Mouse (Mus musculus) liver, adult (tissue): ENCODE data around the gene Gm12258.
"Not testable (repeated sequence)": the region's sequence is repeated elsewhere in the genome, so short reads cannot be mapped to it uniquely, and the experiment has no call there.

Source experiments
- GATA4 ChIP-seq: IDR thresholded peaks from 2 replicates; pipeline ENCODE4 v1.6.1; 2014; ENCODE audit warnings: mild to moderate bottlenecking, low read length; ENCODE audit not compliant: insufficient replicate concordance

Gene Gm12258

DNA sequence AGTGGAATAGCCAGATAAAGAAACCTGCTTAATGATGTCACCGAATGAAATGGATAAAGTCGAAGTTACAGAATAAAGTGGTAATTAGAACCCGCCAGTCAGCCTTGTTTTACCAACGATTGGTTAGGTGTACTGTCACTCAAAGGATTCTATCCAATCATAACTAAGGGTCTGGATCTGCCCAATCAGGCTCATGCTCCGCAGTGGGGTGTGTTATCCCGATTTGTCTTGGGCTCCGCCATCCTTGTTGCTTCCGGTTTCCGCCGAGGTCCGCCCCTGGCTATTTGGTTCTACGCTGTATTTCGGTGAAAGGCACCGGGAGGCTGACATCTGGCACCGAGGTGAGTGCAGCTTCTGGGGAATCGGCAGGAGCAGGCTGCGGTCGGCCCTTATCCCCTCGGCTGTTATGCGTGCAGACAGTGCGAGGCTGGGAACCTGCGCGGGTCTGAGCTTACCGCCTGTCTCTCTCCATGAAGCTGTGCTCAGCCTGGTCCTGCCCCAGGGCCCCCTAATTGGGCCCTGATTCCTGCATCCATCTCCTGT, at the start of gene Gm12258:
Gene Gm12258 (plus strand): TSS at position 240 of the 543 bp plus-strand sequence.
- no peak for TF ChIP-seq GATA4

DNA sequence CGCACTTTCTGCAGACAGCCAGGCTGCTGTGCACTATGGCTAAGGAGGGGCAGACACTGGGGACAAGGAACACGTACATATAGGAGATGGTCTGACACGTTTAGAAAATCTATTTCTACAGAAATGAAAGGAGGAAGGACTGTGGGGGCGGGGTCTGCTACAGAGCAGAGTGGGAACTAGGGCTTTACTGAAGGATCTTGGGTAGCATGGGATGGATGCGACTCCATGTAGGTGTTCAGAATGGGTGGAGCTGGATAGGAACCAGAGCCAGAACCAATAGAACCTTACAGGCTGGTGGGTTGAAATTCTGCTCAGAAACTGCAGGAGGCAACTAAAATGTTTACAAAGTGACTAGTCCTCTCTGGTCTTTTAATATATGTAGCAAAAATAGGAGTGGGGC, 47.2 kb upstream of the Gm12258 start:
- TF ChIP-seq GATA4: no peak

DNA sequence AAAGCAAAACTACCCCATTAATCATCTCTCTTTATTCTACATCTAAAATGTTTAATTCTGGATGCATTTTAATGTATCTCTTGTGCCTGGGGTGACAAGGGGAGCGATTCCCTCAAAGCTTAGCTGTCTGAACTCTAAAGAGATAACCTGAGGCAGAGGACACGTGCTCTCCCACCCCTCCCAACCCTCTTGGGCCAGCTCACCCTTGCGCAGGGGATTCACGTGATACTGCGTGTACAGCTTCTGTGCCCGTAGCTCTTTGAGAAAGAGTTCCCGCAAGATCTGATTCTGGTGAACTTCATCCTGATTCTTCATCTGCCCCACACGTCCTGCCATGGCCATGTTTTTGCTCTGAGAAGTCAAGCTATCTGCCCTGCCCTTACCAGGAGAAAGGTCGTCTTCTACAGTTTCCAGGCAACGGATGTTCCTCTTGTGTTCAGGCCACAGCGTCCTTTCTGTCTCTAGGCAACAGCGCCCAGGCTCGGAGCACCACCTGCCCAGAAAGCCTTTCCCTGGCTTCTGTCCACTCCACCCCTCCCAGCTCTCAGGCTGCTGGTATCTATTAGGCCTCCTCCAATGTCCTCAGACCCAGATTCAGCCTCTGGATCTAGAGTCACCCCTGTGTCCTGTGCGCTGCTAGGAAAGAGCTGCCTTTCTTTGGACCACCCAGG, 45.3 kb upstream of the Gm12258 start, which contains the start of gene Fam183b:
Gene Fam183b (minus strand): TSS at position 403 of the 671 bp plus-strand sequence.
- TF ChIP-seq GATA4: no peak

DNA sequence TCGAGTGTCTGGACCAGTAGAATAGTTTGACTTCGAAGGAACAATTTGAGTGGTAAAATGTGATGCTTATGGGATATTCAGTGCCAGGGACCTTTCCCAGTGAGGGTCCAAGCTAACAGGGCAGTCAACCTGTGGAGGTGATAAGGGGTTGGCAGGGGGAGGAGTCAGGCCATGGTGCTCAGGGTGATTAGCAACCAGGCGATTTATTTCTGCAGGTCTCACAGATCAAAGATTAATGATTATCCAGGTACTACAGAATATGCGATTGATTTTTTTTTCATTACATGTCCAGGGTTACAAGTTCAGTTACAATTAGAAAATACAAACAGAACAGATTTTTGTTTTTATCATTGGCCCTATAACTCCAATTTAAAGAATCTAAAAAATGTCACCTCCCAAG, 43.1 kb upstream of the Gm12258 start:
- TF ChIP-seq GATA4: no peak

DNA sequence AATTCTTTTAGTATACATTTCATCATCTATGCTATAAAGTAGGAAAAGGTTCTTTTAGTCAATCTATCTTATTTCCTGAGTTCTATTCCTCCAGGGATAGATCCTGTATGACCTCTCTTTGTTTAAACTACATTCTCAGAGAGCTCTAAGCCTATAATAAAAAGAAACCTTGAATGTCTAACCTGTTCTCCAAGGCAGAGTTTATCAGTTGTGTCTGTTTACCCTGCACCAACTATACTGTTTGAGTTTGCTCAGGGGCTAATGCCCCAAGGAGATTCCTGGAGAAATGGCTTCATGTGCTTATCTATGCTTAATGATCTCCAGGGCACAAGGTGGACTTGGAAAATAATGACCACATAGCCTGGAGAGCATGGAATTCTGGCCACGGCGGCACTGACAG, 42.6 kb upstream of the Gm12258 start:
- no peak for TF ChIP-seq GATA4

- TF ChIP-seq GATA4: no peak
Observed at GRCm38 (mm10) chr11:58812001-58812400, 35.0 kb upstream of the Gm12258 start.

DNA sequence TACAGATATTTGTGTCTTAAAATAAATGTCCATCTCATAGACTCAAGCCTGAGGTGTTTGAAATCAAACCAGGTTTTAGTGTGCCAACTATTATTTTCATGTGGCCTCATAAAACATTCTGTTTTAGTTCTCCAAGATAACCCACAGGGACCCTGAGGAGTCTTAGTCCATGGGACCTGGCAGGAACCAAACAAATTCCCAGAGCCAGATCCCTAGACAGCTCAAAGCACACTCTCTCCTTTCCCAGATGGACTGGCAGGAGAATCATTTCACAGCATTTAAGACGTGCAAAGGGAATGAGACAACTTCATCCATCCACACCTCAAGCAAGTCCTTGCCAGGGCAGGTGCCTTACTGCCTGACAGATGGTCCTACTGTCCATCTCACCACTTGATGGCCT, 32.3 kb upstream of the Gm12258 start, which contains the start of gene Olfr313:
Gene Olfr313 (plus strand): TSS at position 301 of the 400 bp plus-strand sequence.
- TF ChIP-seq GATA4: not testable (repeated sequence)

GRCm38 (mm10) chr11:58815676-58816075, 31.3 kb upstream of the Gm12258 start:
- no peak for TF ChIP-seq GATA4

GRCm38 (mm10) chr11:58828937-58829336, 18.0 kb upstream of the Gm12258 start, which contains the start of gene Olfr312:
Olfr312 (plus strand) TSS chr11:58829237.
- TF ChIP-seq GATA4: not testable (repeated sequence)

DNA sequence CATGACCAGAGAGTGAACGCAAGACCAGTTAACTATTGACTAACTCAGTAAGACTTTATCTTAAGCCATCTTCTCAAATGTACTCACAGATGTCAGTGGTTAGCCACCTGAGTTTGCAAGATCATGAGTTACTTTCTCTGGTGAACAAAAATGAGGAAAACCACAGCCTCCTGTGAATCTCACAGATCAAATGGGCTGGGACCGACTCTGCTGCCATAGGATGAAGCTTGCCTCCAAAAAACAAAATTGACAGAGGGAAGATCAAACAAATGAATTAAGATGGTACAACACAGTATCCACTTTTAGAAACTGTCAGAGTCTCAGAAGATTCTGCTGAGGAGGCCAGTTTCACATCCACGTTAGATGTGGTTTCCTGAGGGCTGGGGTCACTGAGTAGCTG, 17.2 kb upstream of the Gm12258 start:
- no peak for TF ChIP-seq GATA4

DNA sequence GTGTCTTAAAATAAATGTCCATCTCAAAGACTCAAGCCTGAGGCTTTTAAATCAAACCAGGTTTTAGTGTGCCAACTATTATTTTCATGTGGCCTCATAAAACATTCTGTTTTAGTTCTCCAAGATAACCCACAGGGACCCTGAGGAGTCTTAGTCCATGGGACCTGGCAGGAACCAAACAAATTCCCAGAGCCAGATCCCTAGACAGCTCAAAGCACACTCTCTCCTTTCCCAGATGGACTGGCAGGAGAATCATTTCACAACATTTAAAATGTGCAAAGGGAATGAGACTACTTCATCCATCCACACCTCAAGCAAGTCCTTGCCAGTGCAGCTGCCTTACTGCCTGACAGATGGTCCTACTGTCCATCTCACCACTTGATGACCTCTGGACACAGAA, 8.0 kb upstream of the Gm12258 start, which contains the start of gene Olfr311:
Gene Olfr311 (plus strand): TSS at position 301 of the 400 bp plus-strand sequence.
- TF ChIP-seq GATA4: not testable (repeated sequence)

DNA sequence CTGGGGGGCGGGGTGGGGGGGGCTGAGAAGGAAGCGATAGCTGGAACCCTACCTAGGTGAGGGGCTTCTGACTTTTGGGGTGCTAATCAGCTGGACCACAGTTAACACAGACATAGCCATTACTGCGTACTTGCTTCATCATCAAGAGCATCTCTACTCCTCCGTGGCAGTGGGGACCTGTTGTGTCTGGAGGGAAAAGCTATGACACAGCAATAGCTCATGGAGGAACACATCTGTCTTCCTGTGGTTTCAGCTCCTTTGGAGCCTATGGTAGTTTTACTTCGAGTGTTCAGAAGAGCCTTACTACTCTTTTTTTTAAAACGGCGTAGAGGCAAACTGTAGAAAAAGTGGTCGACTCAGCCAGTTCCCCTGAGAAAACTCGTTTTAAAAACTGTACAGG, 678 bp downstream of the Gm12258 start:
- no peak for TF ChIP-seq GATA4

DNA sequence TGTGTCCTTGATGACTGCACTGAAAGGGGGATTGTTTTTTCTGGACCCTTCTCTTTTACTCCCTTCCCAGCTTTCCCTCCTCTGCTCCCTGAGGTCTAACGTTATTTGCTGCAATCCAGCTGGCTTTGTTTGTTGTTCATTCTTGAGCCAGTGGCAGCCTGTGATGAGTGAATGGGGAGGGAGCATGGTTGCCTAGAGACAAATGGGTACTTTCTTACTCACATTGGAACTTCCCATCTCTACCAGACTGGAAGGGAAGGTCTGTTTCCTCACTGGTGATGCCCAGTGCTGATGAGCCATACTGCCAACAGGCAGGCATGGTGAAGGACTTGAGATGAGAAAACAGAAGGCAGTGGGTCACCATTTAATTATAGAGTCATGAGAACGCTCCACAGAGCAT, 2.8 kb downstream of the Gm12258 start:
- no peak for TF ChIP-seq GATA4

DNA sequence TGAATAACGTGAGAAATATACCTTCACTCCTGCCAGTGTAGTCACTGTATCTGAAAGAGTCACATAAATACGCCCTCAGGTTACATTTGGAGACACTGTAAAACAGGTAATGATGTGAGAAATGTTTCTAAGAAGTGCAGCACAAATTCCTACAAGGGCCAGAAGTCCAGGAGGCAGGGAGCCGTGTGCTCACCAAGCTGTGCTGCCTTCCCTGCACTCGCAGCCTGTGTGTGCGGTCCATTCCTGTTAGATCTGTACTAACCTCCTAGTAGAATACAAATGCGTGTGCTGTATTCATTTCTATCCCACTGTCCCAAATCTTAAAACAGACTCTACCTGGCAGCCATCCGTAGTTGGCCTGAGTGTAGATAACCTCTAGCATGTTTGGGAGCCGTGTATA, 13.8 kb downstream of the Gm12258 start:
- no peak for TF ChIP-seq GATA4

- no peak for TF ChIP-seq GATA4
Observed at GRCm38 (mm10) chr11:58867039-58867953, 20.3 kb downstream of the Gm12258 start, which contains the start of gene 2810021J22Rik. 2810021J22Rik (plus strand) TSS chr11:58867216.

GRCm38 (mm10) chr11:58867954-58868330, 21.0 kb downstream of the Gm12258 start:
- no peak for TF ChIP-seq GATA4

DNA sequence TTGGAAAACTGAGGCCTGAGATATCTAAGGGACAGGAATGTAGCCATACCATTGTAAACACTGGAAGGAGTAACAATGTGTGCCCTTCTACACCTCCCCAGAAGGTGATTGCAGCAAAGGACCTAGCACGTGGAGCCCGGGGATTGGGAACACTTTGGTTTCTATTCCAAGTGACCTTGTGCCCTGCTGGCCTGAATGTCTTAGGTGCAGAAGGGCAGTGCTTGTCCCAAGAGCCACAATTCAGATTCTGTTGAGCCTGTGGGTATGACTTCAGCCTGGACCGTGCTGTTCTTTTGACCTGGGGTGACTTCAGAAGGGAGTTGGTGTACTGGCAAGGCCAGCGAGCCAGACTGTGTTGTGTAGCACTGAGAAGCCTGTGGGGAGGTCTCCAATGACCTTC, 24.0 kb downstream of the Gm12258 start:
- no peak for TF ChIP-seq GATA4
